Mouse (Mus musculus): ENCODE data around the gene Olfr1487. TPM values are rescaled to one million over a fixed set of nuclear protein-coding genes. Genes with fewer than 3 reads are reported as not detected.
"Not testable (repeated sequence)": the region's sequence is repeated elsewhere in the genome, so short reads cannot be mapped to it uniquely, and the experiment has no call there.

Olfr1487 gene
- polyA plus RNA-seq (2015; fragmentation: Nextera tagmentation; extraction: Ambion mirVana) = not detected in 2 replicates

DNA sequence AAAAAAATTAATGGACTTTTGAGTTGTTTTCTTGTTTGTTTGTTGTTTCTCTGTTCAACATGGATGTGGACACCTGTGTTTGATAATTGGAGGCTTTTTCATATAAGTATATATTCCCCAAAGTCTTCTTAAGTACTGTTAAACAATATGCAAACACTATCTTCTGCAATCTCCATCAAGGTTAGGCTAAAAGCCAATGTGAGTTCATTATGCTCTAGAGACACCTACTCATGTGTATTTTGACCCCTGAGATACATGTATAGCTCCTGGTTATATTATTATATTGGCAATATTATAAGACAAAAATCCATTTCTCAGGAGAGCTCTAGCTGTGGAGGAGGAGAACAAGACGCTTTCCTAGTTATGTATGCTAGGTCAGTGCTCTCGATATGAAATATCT, at the start of gene Olfr1487:
Gene Olfr1487, plus strand, starts transcription at position 301 of the 400 bp plus-strand sequence.
- H3K36me3 ChIP-seq; H3K27me3 ChIP-seq (replicated peaks); H3K27ac ChIP-seq; H3K9me3 ChIP-seq; H3K4me2 ChIP-seq (replicated peaks); H3K4me3 ChIP-seq (replicated peaks); ATAC-seq; H3K9ac ChIP-seq; H3K4me1 ChIP-seq (replicated peaks): not testable (repeated sequence)
- 85% methylated on average over 2 of the region's 2 CpGs for WGBS

GRCm38 (mm10) chr19:13583211-13583610, 34.0 kb upstream of the Olfr1487 start, which contains the start of gene Olfr1484:
Olfr1484 (plus strand) TSS chr19:13583511.
- Histone ChIP-seq H3K4me2 (replicated peaks) (no peak within 1 kb of the TSS), H3K9me3 (no peaks in the 10 kb centered on the region), H3K4me1 (replicated peaks) (no peaks in the 10 kb centered on the region), H3K27me3 (replicated peaks) (no peaks in the 10 kb centered on the region), H3K4me3 (replicated peaks) (no peak within 1 kb of the TSS), H3K27ac (no peak within 1 kb of the TSS), H3K9ac (no peak within 1 kb of the TSS), H3K36me3 (no peaks in the 10 kb centered on the region)
- ATAC-seq = no peak
- WGBS = 95% methylated on average over 1 of the region's 1 CpGs

DNA sequence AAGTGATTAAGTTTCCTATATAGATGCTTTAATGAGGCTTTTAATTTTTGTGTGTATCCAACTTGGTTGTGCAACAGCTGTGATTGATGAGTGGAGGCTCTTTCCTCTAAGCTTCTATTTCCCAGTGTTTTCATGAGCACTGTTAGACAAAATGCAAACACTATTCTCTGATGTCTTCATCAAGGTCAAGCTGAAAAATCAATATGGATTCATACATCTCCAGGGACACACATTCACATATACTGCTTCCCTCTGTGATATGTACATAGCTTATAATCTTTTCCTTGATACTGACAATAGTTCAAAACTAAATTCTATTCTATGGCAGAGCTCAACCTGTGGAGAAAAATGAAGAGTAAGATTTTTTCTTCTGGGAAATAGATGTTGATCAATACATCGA, 14.1 kb downstream of the Olfr1487 start, which contains the start of gene Olfr1489:
Gene Olfr1489, plus strand, starts transcription at position 301 of the 400 bp plus-strand sequence.
- 88% methylated on average over 1 of the region's 1 CpGs for WGBS
- Histone ChIP-seq H3K27me3 (replicated peaks) (no peaks in the 10 kb centered on the region), H3K9me3 (no peaks in the 10 kb centered on the region), H3K4me1 (replicated peaks) (no peaks in the 10 kb centered on the region), H3K9ac (no peak within 1 kb of the TSS), H3K36me3 (no peaks in the 10 kb centered on the region), H3K4me2 (replicated peaks) (no peak within 1 kb of the TSS), H3K27ac (no peak within 1 kb of the TSS), H3K4me3 (replicated peaks) (no peak within 1 kb of the TSS)
- ATAC-seq = no peak

- Histone ChIP-seq H3K4me2 (replicated peaks) (no peak within 1 kb of the TSS), H3K9me3 (no peaks in the 10 kb centered on the region), H3K27me3 (replicated peaks) (no peaks in the 10 kb centered on the region), H3K36me3 (no peaks in the 10 kb centered on the region), H3K9ac (no peak within 1 kb of the TSS), H3K27ac (no peak within 1 kb of the TSS), H3K4me3 (replicated peaks) (no peak within 1 kb of the TSS), H3K4me1 (replicated peaks) (no peaks in the 10 kb centered on the region)
- ATAC-seq = no peak
- WGBS = 60% methylated on average over 1 of the region's 1 CpGs
Measured at GRCm38 (mm10) chr19:13650791-13651190, 33.6 kb downstream of the Olfr1487 start, which contains the start of gene Olfr1490. Olfr1490 (plus strand) TSS chr19:13651091.

Other genes with a start within 250 kb of the Olfr1487 start
- gene Olfr1469, start 209.5 kb upstream of the Olfr1487 start, polyA plus RNA-seq (2015; fragmentation: Nextera tagmentation; extraction: Ambion mirVana) = not detected in 2 replicates
- gene Olfr1471, start 174.0 kb upstream of the Olfr1487 start, polyA plus RNA-seq (2015; fragmentation: Nextera tagmentation; extraction: Ambion mirVana) = not detected in 2 replicates
- not detected in 2 replicates for gene Olfr1472, start 161.3 kb upstream of the Olfr1487 start, polyA plus RNA-seq (2015; fragmentation: Nextera tagmentation; extraction: Ambion mirVana)
- gene Olfr1474, start 147.8 kb upstream of the Olfr1487 start, polyA plus RNA-seq (2015; fragmentation: Nextera tagmentation; extraction: Ambion mirVana) = not detected in 2 replicates
- gene Olfr1475, start 137.2 kb upstream of the Olfr1487 start, polyA plus RNA-seq (2015; fragmentation: Nextera tagmentation; extraction: Ambion mirVana) = not detected in 2 replicates
- not detected in 2 replicates for gene Olfr1477, start 116.8 kb upstream of the Olfr1487 start, polyA plus RNA-seq (2015; fragmentation: Nextera tagmentation; extraction: Ambion mirVana)
- gene Olfr1480, start 89.5 kb upstream of the Olfr1487 start, polyA plus RNA-seq (2015; fragmentation: Nextera tagmentation; extraction: Ambion mirVana) = not detected in 2 replicates
- gene Olfr1484, start 33.9 kb upstream of the Olfr1487 start, polyA plus RNA-seq (2015; fragmentation: Nextera tagmentation; extraction: Ambion mirVana) = not detected in 2 replicates
- not detected in 2 replicates for gene Olfr1489, start 14.2 kb downstream of the Olfr1487 start, polyA plus RNA-seq (2015; fragmentation: Nextera tagmentation; extraction: Ambion mirVana)
- not detected in 2 replicates for gene Olfr1490, start 33.7 kb downstream of the Olfr1487 start, polyA plus RNA-seq (2015; fragmentation: Nextera tagmentation; extraction: Ambion mirVana)
- gene Olfr1491, start 79.9 kb downstream of the Olfr1487 start, polyA plus RNA-seq (2015; fragmentation: Nextera tagmentation; extraction: Ambion mirVana) = not detected in 2 replicates
- gene Olfr1493-ps1, start 105.9 kb downstream of the Olfr1487 start, polyA plus RNA-seq (2015; fragmentation: Nextera tagmentation; extraction: Ambion mirVana) = not detected in 2 replicates
- not detected in 2 replicates for gene Olfr1494, start 122.4 kb downstream of the Olfr1487 start, polyA plus RNA-seq (2015; fragmentation: Nextera tagmentation; extraction: Ambion mirVana)
- not detected in 2 replicates for gene Olfr1495, start 147.2 kb downstream of the Olfr1487 start, polyA plus RNA-seq (2015; fragmentation: Nextera tagmentation; extraction: Ambion mirVana)
- not detected in 2 replicates for gene Olfr1496, start 160.5 kb downstream of the Olfr1487 start, polyA plus RNA-seq (2015; fragmentation: Nextera tagmentation; extraction: Ambion mirVana)
- gene Olfr1497, start 180.8 kb downstream of the Olfr1487 start, polyA plus RNA-seq (2015; fragmentation: Nextera tagmentation; extraction: Ambion mirVana) = not detected in 2 replicates
- gene Olfr1499, start 202.1 kb downstream of the Olfr1487 start, polyA plus RNA-seq (2015; fragmentation: Nextera tagmentation; extraction: Ambion mirVana) = not detected in 2 replicates
- not detected in 2 replicates for gene Olfr1500, start 213.1 kb downstream of the Olfr1487 start, polyA plus RNA-seq (2015; fragmentation: Nextera tagmentation; extraction: Ambion mirVana)
- gene Olfr1501, start 233.3 kb downstream of the Olfr1487 start, polyA plus RNA-seq (2015; fragmentation: Nextera tagmentation; extraction: Ambion mirVana) = not detected in 2 replicates
- gene Olfr1502, start 244.4 kb downstream of the Olfr1487 start, polyA plus RNA-seq (2015; fragmentation: Nextera tagmentation; extraction: Ambion mirVana) = not detected in 2 replicates

Data from intestine, embryonic 15.5 days (tissue).